Mouse (Mus musculus) embryonic fibroblast, embryonic 13.5 days (primary cell): ENCODE data around the gene Exosc8.

Source experiments
- CTCF ChIP-seq: IDR thresholded peaks from 2 replicates; pipeline ENCODE4 v1.5.1; 2011; ENCODE audit warnings: mild to moderate bottlenecking, control low read depth, low read length, moderate library complexity, borderline replicate concordance; ENCODE audit not compliant: insufficient read depth
- POLR2A ChIP-seq: IDR thresholded peaks from 2 replicates; pipeline ENCODE4 v1.6.1; 2011; ENCODE audit warnings: low read depth, mild to moderate bottlenecking, control low read depth, low read length, moderate library complexity

- no peak for TF ChIP-seq CTCF
- TF ChIP-seq POLR2A: no peak
Measured at GRCm38 (mm10) chr3:54766811-54767210, 31.6 kb upstream of the Exosc8 start.
